Mouse (Mus musculus): ENCODE measurements around the gene Ubr3.
"Not testable (repeated sequence)": the region's sequence is repeated elsewhere in the genome, so short reads cannot be mapped to it uniquely, and the experiment has no call there.

Gene Ubr3

DNA sequence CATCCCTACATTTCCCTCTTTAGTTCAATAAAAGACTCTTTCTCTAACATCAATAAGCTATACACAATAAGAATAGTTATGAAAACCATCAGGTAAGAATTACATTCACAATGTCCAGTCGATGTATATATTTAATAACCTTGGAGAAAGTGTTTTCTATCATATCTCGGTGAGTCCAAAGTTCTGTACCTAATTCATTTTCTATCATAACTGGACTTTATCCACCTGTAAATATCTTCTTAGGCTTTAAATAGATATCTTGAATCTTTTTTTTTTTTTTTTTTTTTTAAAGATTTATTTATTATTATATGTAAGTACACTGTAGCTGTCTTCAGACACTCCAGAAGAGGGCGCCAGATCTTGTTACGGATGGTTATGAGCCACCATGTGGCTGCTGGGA lies 10.3 kb downstream of the Ubr3 start:
- not testable (repeated sequence) for DNase-seq (ENCODE audit: low spot score)

DNA sequence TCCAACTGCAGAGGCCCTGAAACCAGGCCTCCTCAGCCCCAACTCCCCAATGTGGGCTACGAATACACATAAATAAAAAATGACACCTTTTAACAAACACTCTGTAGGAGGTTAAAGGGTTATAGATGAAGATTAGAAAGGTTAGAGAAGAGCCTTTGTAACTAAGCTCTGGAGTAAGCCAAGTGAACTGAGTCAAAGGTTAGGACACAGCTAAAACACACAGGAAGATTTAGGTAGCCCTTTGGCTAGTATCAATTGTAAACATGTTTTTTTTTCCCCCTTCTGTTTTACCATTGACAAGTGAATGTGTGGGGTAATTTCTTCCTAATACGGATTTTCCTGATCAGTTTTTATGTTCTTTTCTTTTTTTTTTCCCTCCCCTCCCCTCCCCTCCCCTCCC lies 15.8 kb downstream of the Ubr3 start:
- no peak for DNase-seq (ENCODE audit: low spot score)

DNA sequence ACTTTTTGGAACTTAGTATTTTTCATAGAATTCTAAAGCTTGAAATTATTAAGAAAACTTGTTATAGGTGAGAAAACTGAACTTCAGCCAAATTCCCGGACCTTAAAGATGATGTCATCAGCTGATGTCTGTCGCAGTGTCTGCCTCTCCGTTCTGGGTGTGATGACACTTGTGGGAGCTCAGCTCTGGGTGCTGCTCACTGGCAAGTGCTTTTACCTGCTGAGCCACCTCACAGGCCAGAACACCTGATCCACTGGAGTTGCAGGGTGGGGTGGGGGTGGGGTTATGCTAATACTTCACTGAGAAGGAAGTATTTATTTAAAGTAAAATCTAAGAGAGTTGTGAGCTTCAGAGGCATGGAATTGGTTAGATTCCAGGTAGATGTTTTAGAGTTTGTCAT lies 20.3 kb downstream of the Ubr3 start:
- no peak for DNase-seq (ENCODE audit: low spot score)

DNA sequence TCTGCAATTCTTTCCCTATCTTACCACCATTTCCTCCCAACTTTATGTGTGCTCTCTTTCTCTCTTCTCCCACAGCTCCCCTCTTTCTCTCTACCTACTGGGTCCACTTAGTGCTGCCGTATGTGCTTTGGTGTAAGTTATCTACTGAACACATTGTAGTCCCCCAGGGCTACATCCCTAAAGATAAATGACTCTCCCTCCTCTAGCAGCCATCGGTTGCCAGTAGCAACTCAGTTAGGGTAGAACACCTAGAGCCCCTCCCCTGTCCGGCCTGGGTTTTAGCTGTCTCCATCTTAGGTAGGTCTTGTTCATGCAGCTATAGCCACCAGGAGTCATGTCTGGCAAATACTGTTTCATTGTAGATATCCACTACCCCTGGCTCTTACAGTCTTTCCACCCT lies 27.9 kb downstream of the Ubr3 start:
- DNase-seq (ENCODE audit: low spot score) = no peak

DNA sequence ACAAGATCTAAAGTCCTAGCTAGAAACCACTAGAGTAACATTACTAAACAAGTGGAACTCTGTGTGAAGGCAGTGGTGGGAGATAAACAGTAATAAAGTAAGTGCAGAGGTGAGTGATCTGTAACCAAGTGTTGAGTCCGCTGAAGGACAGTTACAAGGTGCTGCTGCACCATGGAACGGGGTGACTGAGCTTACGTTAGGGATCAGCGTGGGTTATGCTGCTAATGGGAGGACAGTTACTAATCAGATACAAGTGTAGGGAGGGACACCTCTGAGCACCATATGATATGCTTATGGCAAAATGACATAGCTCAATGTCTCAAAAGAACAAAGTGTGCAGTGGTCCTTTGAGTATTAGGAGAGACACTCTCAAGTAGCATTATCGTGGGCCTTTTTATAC lies 39.3 kb downstream of the Ubr3 start:
- no peak for DNase-seq (ENCODE audit: low spot score)

DNA sequence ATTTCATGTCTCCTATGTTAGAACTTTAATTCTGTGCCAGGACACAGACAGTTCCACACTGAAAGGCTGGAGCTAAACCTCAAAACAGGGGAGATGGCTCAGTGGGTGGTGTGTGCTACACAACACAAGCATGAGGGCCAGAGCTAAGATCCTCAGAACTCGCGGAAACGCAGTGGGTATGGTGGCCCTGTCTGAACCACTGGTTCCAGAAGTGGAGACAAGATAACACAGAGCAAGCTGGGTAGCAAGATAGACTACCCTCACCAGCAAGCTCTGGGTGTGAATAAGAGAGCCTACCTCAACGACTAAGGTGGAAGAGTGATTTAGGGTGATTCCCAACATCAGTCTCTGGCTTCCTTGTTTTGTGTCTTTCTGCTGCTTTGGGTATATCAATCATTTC lies 42.2 kb downstream of the Ubr3 start:
- no peak for DNase-seq (ENCODE audit: low spot score)

DNA sequence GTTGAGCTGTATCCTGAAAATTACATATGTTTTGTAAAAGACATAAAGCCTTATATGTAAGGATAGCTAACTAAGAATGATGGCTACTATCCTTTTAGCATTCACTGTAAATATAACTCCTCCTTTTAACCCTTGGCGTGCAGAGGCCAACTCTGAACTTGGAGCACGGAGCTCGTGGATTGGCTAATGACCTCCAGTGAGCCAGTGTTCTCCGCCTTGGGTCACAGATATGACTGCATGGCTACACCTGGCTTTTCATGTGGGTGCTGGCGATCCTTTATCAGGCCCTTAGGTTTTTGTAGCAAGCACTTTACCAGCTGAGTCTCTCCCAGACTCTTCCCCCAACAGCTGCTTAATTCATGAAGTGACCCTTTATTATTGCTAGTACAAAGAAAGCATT lies 42.6 kb downstream of the Ubr3 start:
- no peak for DNase-seq (ENCODE audit: low spot score)

DNA sequence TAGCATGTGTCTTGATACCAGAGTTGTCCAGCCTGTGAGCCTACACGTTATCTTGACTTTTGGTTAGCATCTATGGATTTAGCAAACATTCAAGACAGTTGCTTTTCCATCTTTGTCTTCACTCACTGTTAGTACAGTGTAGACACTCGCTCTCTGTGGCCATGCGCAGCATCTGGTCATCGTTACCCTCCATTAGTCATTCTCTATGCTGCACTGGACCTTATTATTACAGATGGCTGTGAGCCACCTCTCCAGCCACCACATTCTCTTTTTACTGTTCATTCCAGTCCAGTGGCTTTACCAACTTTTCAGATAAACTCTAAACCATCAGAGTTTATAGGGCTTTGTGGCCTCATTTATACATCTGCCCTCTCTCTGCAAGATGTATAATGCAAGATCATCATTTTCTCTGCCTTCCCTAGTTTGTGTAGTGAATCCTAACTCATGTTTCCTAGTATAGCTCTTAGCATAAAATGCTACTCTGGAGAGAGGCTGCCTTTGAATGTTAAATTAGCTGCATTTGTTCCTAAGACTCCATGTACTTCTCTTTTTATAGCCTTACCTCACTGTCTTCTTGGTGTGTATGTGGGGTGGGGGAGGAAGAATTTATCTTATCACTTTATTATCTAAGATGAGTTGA lies 44.5 kb downstream of the Ubr3 start:
- DNase-seq (ENCODE audit: low spot score) = no peak

DNA sequence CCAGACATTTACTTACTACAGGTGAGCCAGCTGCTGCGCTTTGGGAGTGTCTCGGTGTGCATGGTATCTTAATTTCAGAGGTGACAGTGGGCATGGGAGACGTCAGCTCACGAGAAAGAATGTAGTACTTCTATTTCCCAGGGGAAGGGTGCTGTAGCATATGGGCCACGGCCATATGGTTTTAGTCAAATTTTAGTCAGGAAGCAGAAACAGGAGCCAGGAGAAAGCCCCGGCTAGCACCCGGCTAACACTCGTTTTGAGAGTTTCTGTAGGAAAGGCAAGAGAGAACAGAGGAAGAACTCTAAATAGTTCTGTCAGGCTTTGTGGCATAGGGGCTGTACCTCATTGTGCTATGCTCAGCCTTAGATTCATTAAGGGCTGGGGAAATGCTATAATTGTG lies 55.8 kb downstream of the Ubr3 start:
- DNase-seq (ENCODE audit: low spot score) = no peak

DNA sequence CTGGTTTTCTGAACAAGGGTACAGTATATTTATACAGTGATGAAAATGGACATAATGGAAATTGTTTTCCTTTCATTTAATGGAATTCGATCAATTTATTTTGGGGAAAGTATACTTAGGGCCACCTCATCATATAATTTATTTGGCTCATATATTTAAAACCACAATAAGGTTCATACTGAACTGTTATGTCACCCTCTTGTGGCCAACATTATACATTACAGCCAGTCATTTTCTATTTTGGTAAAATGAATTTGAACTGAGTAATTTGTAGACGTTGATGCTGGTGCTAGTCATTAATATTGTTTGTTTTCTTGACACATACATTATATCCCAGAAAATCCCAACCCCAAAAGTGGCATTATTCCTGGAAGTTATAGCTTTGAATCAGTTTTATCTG lies 58.6 kb downstream of the Ubr3 start:
- no peak for DNase-seq (ENCODE audit: low spot score)

DNA sequence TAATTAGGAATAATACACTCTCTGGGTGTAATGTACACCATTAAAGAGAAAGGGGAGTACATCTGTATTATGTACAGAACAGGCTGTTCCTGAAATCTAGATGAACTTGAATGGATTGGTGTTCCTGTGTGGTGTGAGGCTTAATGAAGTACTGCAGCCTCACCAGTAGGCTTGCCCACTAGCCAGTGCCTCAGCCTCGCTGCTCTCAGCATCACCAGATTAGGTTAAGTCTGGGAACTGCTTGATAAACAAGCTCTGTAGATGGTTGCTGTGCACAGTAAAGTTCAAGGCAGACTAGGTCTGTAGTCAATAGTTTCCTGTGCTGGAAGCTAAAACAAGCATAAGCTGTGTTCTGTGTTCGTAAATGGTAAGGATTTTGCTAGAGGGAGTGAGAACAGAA lies 60.6 kb downstream of the Ubr3 start:
- no peak for DNase-seq (ENCODE audit: low spot score)

DNA sequence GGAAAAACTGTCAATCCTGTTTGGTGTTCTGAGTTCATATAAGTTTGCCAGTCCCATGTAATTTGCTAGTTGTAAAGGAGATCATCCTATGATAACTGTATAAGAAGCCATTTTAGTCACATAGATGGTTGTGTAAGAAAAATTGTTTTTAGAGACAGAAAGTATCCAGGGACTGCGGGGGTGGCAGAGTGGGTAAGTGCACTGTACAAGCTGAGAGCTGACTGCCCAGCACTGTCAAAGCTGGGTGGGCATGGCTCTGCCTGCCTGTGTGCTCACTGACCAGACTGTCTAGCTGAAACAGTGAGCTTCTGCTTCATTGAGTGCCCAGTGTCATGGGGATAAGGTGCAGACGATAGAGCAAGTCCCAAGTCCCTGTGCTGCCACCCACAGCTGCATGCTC lies 77.8 kb downstream of the Ubr3 start:
- no peak for DNase-seq (ENCODE audit: low spot score)

DNA sequence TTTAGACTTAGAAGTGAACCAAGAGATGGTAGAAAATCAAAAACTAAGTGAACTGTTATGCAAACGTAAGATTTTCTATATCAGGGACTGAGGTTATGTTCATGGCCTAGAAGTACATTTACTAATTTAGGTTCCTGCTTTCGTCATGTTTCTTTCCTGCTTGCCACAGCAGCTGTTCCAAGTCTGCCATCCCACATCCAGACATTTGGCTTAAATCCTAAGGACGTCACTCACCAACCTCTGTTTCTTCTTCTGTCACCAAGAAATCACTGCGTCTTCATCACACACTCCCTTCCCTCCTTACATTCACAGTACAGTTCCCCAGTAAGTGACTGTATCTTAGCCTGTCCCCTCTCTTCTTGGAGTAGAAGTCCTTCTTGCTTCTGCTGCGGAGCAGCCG lies 92.2 kb downstream of the Ubr3 start:
- DNase-seq (ENCODE audit: low spot score) = no peak

DNA sequence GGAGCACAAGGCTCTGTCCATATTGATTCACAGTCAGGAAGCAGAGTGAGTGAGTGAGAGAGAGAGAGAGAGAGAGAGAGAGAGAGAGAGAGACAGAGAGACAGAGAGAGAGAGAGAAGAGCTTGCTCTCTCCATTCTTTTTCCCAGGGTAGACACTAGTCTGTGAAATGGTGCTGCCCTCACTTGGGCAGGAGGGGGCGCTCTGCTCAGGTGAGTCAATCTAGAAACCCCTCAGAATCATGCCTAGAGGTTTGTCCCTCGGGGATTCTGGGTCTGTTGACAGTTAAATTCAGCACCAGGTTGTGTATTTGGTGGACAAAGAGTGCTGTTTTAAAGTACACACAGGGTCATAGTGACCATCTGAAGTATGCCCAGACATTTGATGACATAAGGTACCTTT lies 93.6 kb downstream of the Ubr3 start:
- no peak for DNase-seq (ENCODE audit: low spot score)

DNA sequence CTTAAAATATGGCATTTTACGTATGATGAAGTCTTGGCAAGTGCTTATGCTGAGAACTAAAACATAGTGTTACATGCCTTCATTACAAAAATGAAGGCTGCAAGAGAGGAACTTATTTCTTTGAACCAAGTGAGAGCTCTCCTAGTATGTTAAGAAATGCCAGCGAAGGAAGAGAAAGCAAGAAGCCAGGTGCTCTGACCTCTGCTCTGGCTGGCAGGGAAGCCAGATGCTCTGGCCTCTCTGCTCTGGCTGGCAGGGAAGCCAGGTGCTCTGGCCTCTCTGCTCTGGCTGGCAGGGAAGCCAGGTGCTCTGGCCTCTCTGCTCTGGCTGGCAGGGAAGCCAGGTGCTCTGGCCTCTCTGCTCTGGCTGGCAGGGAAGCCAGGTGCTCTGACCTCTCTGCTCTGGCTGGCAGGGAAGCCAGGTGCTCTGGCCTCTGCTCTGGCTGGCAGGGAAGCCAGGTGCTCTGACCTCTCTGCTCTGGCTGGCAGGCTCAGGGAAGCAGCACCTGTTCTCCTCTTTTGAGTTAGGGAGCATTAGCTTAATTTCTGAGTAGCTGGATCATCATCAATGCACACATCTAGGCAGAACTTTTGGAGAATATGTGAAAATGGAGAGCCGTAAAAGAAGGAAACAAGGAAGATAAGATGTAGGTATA lies 97.2 kb downstream of the Ubr3 start:
- DNase-seq (ENCODE audit: low spot score) = not testable (repeated sequence)

DNA sequence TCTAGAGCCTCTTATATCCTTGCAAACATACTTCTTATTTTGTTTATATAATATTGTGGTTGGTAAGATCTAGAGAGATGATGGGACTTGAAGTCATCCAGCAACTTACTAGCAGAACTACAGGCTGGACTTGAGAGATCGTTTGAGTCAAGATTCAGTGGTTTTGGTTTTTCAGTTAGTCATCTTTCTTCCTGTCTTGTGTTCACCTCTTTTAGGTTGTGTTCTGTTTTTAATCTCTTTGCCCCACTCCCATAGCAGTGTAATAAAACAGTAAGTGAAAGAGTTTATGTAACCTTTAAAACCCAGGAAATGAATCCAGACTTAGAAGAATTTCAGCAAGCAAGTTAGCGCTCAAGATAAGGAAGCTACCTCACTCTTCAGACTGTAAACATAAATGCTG lies 97.7 kb downstream of the Ubr3 start:
- no peak for DNase-seq (ENCODE audit: low spot score)

DNA sequence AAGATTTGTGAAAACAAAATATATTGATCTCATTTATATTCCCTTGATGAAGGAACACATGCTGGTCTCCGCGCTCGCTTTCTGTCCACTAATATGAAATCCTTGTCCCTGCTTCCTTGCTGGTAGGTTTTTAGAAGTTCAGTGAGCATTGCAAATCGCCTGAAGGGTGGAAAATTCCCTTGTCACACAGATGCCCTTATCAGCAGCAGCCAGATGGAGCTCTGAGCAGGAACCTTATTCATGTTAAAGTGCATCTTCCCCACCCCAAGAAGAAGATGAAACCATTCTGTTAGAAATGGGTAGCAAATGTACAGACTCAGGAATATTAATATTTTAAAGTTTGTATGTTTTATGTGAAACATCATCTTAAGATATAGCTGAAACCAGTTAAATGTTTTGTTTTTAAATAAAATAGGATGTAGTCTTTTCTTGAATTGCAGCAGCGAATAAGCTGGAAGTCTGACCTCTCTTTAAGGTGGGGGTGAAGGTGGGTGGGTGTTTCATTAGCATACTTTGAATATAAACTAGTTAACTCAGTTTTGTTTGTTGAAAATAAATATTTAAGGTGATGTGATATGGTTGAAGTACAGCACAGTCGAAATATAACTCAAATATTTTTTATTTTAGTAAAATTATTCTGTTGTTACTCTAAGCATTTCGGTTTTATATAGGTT lies 102.2 kb downstream of the Ubr3 start:
- DNase-seq (ENCODE audit: low spot score) = no peak

DNA sequence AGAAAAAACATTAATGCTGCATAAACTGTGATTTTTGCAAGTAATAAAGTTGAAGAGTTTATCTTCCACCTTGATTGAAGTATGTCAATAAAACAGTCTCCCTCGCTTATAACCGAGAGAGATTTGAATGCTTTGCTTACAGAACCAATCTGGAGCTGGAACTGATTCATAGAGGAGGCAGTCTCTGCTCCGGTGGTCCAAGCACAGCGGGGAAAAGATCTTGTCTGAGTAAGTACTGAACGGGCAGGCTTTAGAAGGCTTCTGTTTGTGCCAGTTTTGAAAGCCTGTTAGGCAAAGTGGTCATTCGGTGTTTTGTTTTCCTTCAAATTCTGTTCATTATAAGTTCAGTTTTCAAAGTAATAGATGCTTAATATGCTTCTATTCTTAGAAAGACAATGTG lies 103.3 kb downstream of the Ubr3 start:
- no peak for DNase-seq (ENCODE audit: low spot score)

DNA sequence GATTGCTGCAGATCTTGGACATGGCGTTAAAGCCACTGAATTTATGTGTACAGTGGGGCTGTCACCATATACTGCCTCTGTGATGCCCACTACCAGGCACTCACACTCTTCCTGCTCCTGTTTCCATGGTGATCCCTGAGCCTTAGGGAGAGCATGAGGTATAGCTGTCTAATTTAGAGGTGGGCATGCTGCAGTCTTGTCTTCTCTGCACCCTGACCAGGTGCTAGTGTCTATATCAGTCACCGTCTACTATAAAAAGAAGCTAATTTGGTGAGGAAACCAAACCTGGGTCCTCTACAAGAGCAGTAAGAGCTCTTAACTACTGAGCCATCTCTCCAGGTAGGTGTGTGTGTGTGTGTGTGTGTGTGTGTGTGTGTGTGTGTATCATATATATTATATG lies 109.4 kb downstream of the Ubr3 start:
- no peak for DNase-seq (ENCODE audit: low spot score)

DNA sequence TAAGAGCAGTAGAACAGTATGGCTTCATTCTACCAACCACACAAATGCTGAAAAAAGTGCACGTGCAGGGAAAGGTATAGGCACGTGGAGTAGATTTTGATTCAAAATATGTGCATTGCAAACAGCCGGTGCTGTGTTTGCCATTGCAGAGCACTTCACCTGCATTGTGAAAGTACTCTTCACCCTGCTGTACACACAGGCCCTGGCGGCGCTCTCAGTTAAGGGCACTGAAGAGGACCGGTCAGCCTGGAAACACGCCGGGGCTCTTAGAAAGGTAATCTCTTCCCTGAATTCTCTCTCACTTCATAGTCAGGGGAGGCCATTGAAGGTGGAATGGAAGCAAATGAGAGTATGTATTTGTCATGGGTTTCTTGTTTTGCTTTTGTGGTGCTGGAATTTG lies 115.9 kb downstream of the Ubr3 start:
- DNase-seq (ENCODE audit: low spot score) = no peak

DNA sequence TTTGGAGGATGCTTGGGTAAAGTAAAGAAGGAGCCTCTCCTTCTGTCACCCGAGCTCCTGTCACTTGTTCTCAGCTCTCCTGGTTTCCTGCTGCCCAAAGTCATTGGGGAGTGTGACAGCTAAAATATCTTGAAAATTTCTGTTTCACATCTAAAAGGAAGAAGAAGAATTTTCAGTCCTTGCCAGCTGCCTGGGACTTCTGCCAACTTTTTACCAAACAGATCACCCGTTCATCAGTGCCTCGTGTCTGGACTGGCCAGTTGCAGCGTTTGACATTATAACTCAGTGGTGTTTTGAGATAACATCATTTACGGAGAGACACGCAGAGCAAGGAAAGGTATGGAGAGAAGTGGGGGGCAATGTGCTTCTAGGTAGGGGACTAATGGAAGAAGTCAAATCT lies 121.2 kb downstream of the Ubr3 start:
- no peak for DNase-seq (ENCODE audit: low spot score)

DNA sequence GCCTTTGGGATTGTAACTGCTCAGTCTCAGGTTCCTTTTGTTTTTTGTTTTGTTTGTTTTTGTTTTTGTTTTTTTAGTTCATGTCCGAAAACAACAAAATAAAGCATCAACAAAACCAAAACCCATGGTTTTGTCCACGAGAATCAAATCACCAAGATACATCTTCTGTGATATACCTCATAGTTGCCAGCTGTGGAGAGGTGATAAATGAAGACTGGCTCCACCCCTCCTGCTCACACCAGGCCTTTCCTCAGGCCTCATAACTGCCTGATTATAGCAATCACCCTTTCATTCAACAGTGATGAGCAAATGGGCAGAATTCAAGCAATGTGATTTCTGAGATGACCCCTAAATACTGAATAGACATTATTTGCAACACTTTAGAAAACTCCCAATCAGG lies 127.4 kb downstream of the Ubr3 start:
- no peak for DNase-seq (ENCODE audit: low spot score)

DNA sequence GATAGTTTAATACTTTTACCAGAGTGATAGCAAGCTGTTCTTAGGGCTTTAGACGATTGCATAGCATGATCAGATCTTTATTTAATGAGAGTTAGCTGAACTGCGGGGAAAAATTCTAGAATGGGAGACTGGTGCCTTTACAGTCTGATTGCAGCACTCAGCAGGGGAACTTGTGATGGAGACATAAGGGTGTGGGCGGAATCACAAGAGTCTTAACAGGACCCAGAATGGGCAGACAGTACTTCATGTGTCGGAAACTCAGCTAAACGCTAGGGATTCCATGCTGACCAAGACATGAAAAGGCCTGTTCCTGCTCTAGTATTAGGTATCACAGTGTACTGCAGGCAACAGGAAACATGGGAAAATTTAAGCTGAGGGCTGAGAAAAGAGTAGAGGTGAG lies 128.7 kb downstream of the Ubr3 start:
- no peak for DNase-seq (ENCODE audit: low spot score)

DNA sequence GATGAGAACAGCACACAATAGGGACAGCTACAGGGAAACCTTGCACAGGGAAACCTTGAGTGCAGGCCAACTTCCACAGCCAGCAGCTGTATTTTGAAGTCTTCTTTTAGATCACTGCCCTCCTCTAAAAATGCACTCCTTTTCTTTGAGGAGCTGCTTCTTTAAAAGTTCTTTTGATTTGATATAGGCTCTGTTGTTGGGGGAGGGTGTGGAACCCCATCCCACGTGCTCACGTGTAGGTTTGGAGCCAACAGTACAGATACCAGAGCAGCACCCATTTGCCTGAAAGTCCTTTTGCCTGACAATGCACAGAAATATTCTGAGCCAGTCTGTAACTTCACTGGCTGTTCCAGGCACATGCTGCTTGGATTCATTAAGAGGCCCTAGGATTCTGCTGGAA lies 134.4 kb downstream of the Ubr3 start:
- DNase-seq (ENCODE audit: low spot score) = no peak

Measured in layer of hippocampus, adult 11-12 months (tissue).